ENCODE assay signal across 15 mouse cellular contexts in the genomic region with DNA sequence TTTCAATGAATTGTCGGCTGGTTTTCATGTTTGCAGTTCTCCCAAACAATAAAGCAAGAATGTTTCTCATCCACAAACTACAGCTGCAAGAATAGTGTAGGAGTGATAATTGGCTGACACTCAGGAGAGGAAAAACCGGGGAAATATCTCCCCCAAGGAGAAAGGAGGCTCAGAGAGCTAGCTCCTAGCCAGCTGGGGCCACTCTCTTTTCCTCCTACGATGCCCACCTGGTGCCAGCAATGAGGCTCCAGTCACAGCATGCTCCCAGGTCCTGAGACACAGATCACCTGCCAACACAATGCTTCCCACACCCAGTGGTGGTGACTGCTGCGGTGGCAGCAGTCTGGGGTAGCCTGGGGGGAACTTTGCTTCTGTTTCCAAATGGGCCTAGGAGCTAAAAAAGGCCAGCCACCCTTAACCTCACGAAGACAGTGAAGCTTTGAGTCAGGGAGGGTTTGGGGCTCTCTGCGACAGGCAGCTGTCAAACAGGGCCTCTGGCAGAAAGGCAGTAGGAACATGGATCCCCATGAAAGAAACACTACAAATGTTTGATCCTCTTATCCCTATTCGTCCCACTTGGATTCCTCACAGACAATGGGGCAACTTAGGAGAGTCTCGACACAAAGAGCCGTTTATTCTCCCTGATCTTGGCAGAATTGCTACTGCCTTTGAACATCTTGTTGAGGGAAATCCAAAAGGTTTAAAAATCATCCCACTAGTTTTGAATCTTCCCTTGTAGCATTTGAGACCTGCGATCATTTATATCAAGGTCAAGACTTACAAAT.
A peak's percentile ranks its signal among the peaks of the same experiment; 100 is the strongest.
DNase-seq lines count a peak whose midpoint lies in the region; ATAC-seq and TF ChIP-seq lines count a peak whose summit lies in the region.
"Had no signal": no experiment of that assay in that cellular context is flagged by ENCODE, and none has a peak within 500 bp of the region (broad histone marks: within the 10 kb centered on the region; RNA-seq: fewer than 3 reads in every experiment).

No protein-coding gene starts in this region.

- H3K4me2 ChIP-seq in hindbrain, embryonic 11.5 days (replicated peaks; ENCODE audit: low read depth, low read length) = no peak overlapping the region
- H3K4me2 ChIP-seq in hindbrain, embryonic 16.5 days (ENCODE audit: low read length) = no peak overlapping the region
- H3K4me2 ChIP-seq: embryonic facial prominence, embryonic 13.5 days; liver, embryonic 13.5 days had no signal

- H3K36me3 ChIP-seq in hindbrain, embryonic 11.5 days (ENCODE audit: control insufficient read depth, insufficient read depth, low read length) = no peaks in the 10 kb centered on the region
- no peaks in the 10 kb centered on the region for H3K36me3 ChIP-seq in hindbrain, embryonic 16.5 days (ENCODE audit: control insufficient read depth, insufficient read depth, low read length)
- no peaks in the 10 kb centered on the region for H3K36me3 ChIP-seq in heart, adult 2 months (ENCODE audit: control insufficient read depth, insufficient read depth, low read length)
- H3K36me3 ChIP-seq: embryonic facial prominence, embryonic 13.5 days; liver, embryonic 13.5 days had no signal

- no peak; the same call in 1 of the 2 replicates for ATAC-seq in hindbrain, embryonic 11.5 days (ENCODE audit: low FRiP score)
- ATAC-seq in hindbrain, embryonic 16.5 days = no peak
- no peak for ATAC-seq in megakaryocyte progenitor cell, adult 5-6 weeks (replicated peaks; ENCODE audit: poor library complexity)
- no peak for ATAC-seq in activated CD4-positive, CD25-positive, alpha-beta regulatory T cell, adult 4 months
- ATAC-seq: inflammation-experienced regulatory T-cells, adult 6 months had no signal

- H3K27ac ChIP-seq in hindbrain, embryonic 11.5 days (ENCODE audit: low read depth, low read length) = no peak overlapping the region
- H3K27ac ChIP-seq in hindbrain, embryonic 16.5 days (ENCODE audit: low read depth, low read length) = no peak overlapping the region
- no peak overlapping the region for H3K27ac ChIP-seq in heart, adult 2 months
- H3K27ac ChIP-seq: embryonic facial prominence, embryonic 13.5 days; liver, embryonic 13.5 days had no signal

- no peak for TF ChIP-seq CTCF in heart, adult 2 months (IDR thresholded peaks at IDR 0.05)

- H3K79me2 ChIP-seq in heart, adult 2 months (replicated peaks; ENCODE audit: control insufficient read depth, insufficient read depth, low read length) = no peaks in the 10 kb centered on the region

- intact Hi-C loops in left cerebral cortex, postnatal 25 days (cut with DNase I) = no loop called here
- intact Hi-C loops in heart, adult 2 months (cut with DNase I) = no loop called here

- no peak for TF ChIP-seq POLR2A in heart, adult 2 months (IDR thresholded peaks at IDR 0.05; ENCODE audit: insufficient read depth, low read depth, low read length)

- no peak overlapping the region for H3K4me3 ChIP-seq in hindbrain, embryonic 11.5 days (ENCODE audit: low read depth, low read length)
- H3K4me3 ChIP-seq in hindbrain, embryonic 16.5 days (ENCODE audit: low read length) = no peak overlapping the region
- H3K4me3 ChIP-seq in heart, adult 2 months = no peak overlapping the region
- H3K4me3 ChIP-seq: embryonic facial prominence, embryonic 13.5 days; liver, embryonic 13.5 days had no signal

- H3K9ac ChIP-seq in hindbrain, embryonic 11.5 days (ENCODE audit: low read depth, low read length) = no peak overlapping the region
- H3K9ac ChIP-seq in hindbrain, embryonic 16.5 days (ENCODE audit: low read depth, low read length) = no peak overlapping the region
- no peak overlapping the region for H3K9ac ChIP-seq in heart, adult 2 months (ENCODE audit: low read depth, low read length)
- H3K9ac ChIP-seq: embryonic facial prominence, embryonic 13.5 days; liver, embryonic 13.5 days had no signal

- no peak for TF ChIP-seq EP300 in heart, adult 2 months (IDR thresholded peaks at IDR 0.05; ENCODE audit: insufficient read depth, low read depth, low read length)

- 24% methylated on average over 10 of the region's 10 CpGs for WGBS in hindbrain, embryonic 11.5 days
- WGBS in hindbrain, embryonic 16.5 days = 24% methylated on average over 10 of the region's 10 CpGs
- 52% methylated on average over 10 of the region's 10 CpGs for WGBS in heart, adult 2 months

- H3K4me1 ChIP-seq in hindbrain, embryonic 11.5 days (replicated peaks; ENCODE audit: control insufficient read depth, insufficient read depth, low read length) = 0 out of 2 replicates have a peak, but pooled peaks cover 4% of the 10 kb centered on the region
- peaks cover 2% of the 10 kb centered on the region for H3K4me1 ChIP-seq in hindbrain, embryonic 16.5 days (ENCODE audit: control insufficient read depth, insufficient read depth, low read depth, low read length)
- no peaks in the 10 kb centered on the region for H3K4me1 ChIP-seq in heart, adult 2 months (ENCODE audit: control insufficient read depth, insufficient read depth, low read length)
- H3K4me1 ChIP-seq: liver, embryonic 13.5 days had no signal

- H3K9me3 ChIP-seq in hindbrain, embryonic 11.5 days (ENCODE audit: control insufficient read depth, low read length) = no peaks in the 10 kb centered on the region
- H3K9me3 ChIP-seq in hindbrain, embryonic 16.5 days (ENCODE audit: control insufficient read depth, low read length) = no peaks in the 10 kb centered on the region
- H3K9me3 ChIP-seq: embryonic facial prominence, embryonic 13.5 days; liver, embryonic 13.5 days had no signal

- peak; percentile 18 for DNase-seq in hindbrain, embryonic 11.5 days (ENCODE audit: low spot score)
- DNase-seq in testis, postnatal 14 days (ENCODE audit: low spot score) = peak; percentile 10
- no peak for DNase-seq in testis, postnatal 10 days (ENCODE audit: low spot score)
- DNase-seq in left cerebral cortex, postnatal 25 days (ENCODE audit: low spot score in 2 of 2) = peak; percentile 20 to 52
- DNase-seq in heart, adult 2 months = no peak
- DNase-seq: cerebellum, adult 8-10 months; kidney, postnatal 36 days; liver, embryonic 13.5 days; lung, postnatal 14 days; thymus, postnatal 36 days had no signal

- H3K27me3 ChIP-seq in hindbrain, embryonic 11.5 days (ENCODE audit: control insufficient read depth, insufficient read depth, low read length) = no peaks in the 10 kb centered on the region
- H3K27me3 ChIP-seq in hindbrain, embryonic 16.5 days (replicated peaks; ENCODE audit: control insufficient read depth, insufficient read depth, low read length) = no peaks in the 10 kb centered on the region
- H3K27me3 ChIP-seq in heart, adult 2 months (ENCODE audit: control insufficient read depth, insufficient read depth, low read length) = no peaks in the 10 kb centered on the region
- H3K27me3 ChIP-seq: liver, embryonic 13.5 days had no signal

Comparison
In these comparisons a context has a peak if more than half of its experiments do, and no peak if none do; other contexts are left out.
1. DNase-seq: peak in hindbrain, embryonic 11.5 days (single experiment), testis, postnatal 14 days (single experiment) and left cerebral cortex, postnatal 25 days (2 of 2); none in testis, postnatal 10 days (single experiment) and heart, adult 2 months (0 of 2).